Mouse (Mus musculus): ENCODE measurements around the gene Neurl3. TPM values are rescaled to one million over a fixed set of nuclear protein-coding genes. Genes with fewer than 3 reads are reported as not detected.

The Neurl3 gene
- total RNA-seq (2012; rRNA removed) (0.08 TPM in 1 of 2 replicates, not detected in the other), total RNA-seq (2014; rRNA removed) (0.08 TPM in 1 of 2 replicates, not detected in the other), polyA plus RNA-seq (2012; ENCODE audit: insufficient read length, low read depth) (0.09 and 0.10 TPM in 2 replicates)

- no peak within 1 kb of the TSS for H3K27ac ChIP-seq (ENCODE audit: insufficient read depth, low read depth)
Observed at GRCm38 (mm10) chr1:36274455-36274854, at the start of gene Neurl3. Neurl3 (minus strand) TSS chr1:36274679.

GRCm38 (mm10) chr1:36323746-36324448 lies 49.4 kb upstream of the Neurl3 start:
- dilution Hi-C loops (cut with MboI; ENCODE audit: extremely low pct_ligation_motif_present, extremely low pct_unique_long_range_greater_than_20kb, low sequenced_read_pairs), result no loop called here
- peaks cover 28 to 56% of the 10 kb centered on the region in 2 experiments for H3K36me3 ChIP-seq (replicated peaks in 1 of 2; ENCODE audit: control insufficient read depth in 1 of 2, insufficient read depth in 1 of 2, low read length in 1 of 2)

More at GRCm38 (mm10) chr1:36274455-36274854, at the start of gene Neurl3:
- no peak for TF ChIP-seq RCOR1 (conservative IDR thresholded peaks at IDR 0.05; ENCODE audit: low read depth, low read length)
- no peak for TF ChIP-seq POLR2A (IDR thresholded peaks at IDR 0.05; ENCODE audit: low read depth, low read length)
- no peak for TF ChIP-seq MAZ (IDR thresholded peaks at IDR 0.05; ENCODE audit: low read depth, low read length)
- no peak for TF ChIP-seq BHLHE40 (IDR thresholded peaks at IDR 0.05; ENCODE audit: low read depth, low read length)
- TF ChIP-seq EP300 (IDR thresholded peaks at IDR 0.05; ENCODE audit: low read length), result no peak
- TF ChIP-seq GABPA (IDR thresholded peaks at IDR 0.05; ENCODE audit: insufficient replicate concordance, low read depth, low read length), result no peak
- Histone ChIP-seq H3K27me3 (replicated peaks) (no peaks in the 10 kb centered on the region), H3K36me3 (replicated peaks in 1 of 2; ENCODE audit: control insufficient read depth in 1 of 2, insufficient read depth in 1 of 2, low read length in 1 of 2) (no peaks in the 10 kb centered on the region), H3K4me1 (ENCODE audit: control insufficient read depth in 1 of 2, insufficient read depth in 2 of 2) (peaks cover 13 to 46% of the 10 kb centered on the region in 2 experiments), H3K9ac (ENCODE audit: insufficient read depth, low read depth) (no peak within 1 kb of the TSS), H3K4me2 (ENCODE audit: insufficient read depth, low read depth, poor library complexity, severe bottlenecking) (peak within 1 kb of the TSS; percentile 51; the same call in 1 of the 2 replicates), H3K4me3 (replicated peaks in 1 of 3; ENCODE audit: low read depth in 2 of 3, low read length in 2 of 3, poor library complexity in 1 of 3) (no peak within 1 kb of the TSS), H3K79me2 (replicated peaks; ENCODE audit: control insufficient read depth, extremely low read depth, insufficient read depth, poor library complexity, severe bottlenecking) (no peaks in the 10 kb centered on the region), H3K9me3 (replicated peaks; ENCODE audit: low read length) (no peaks in the 10 kb centered on the region)
- no peak for DNase-seq (ENCODE audit: extremely low read depth)
- dilution Hi-C loops (cut with MboI; ENCODE audit: extremely low pct_ligation_motif_present, extremely low pct_unique_long_range_greater_than_20kb, low sequenced_read_pairs) (no loop called here), in situ Hi-C loops (cut with MboI; ENCODE audit: low pct_ligation_motif_present, low pct_unique_long_range_greater_than_20kb, low sequenced_read_pairs) (loop anchor here (25.0 kb wide), 1 partner anchor 437 kb away; no protein-coding TSS in a partner anchor)

GRCm38 (mm10) chr1:36323076-36323475 lies 48.6 kb upstream of the Neurl3 start:
- no peak for TF ChIP-seq ZMIZ1 (IDR thresholded peaks at IDR 0.05; ENCODE audit: low read depth, low read length)
- no peak for TF ChIP-seq ZKSCAN1 (IDR thresholded peaks at IDR 0.05; ENCODE audit: borderline replicate concordance, low read depth, low read length)
- DNase-seq (ENCODE audit: extremely low read depth), result no peak
- no peak overlapping the region for H3K4me2 ChIP-seq (ENCODE audit: insufficient read depth, low read depth, poor library complexity, severe bottlenecking)
- H3K9me3 ChIP-seq (replicated peaks; ENCODE audit: low read length), result no peaks in the 10 kb centered on the region
- in situ Hi-C loops (cut with MboI; ENCODE audit: low pct_ligation_motif_present, low pct_unique_long_range_greater_than_20kb, low sequenced_read_pairs), result loop anchor here (10.0 kb wide), 1 partner anchor 152 kb away; the partner anchor contains the start of gene Cnnm4
- no peak overlapping the region for H3K9ac ChIP-seq (ENCODE audit: insufficient read depth, low read depth)
- H3K4me1 ChIP-seq (ENCODE audit: control insufficient read depth in 1 of 2, insufficient read depth in 2 of 2), result peaks cover 9 to 13% of the 10 kb centered on the region in 2 experiments
- dilution Hi-C loops (cut with MboI; ENCODE audit: extremely low pct_ligation_motif_present, extremely low pct_unique_long_range_greater_than_20kb, low sequenced_read_pairs), result no loop called here
- H3K27me3 ChIP-seq (replicated peaks), result no peaks in the 10 kb centered on the region
- peaks cover 36 to 62% of the 10 kb centered on the region in 2 experiments for H3K36me3 ChIP-seq (replicated peaks in 1 of 2; ENCODE audit: control insufficient read depth in 1 of 2, insufficient read depth in 1 of 2, low read length in 1 of 2)
- H3K79me2 ChIP-seq (replicated peaks; ENCODE audit: control insufficient read depth, extremely low read depth, insufficient read depth, poor library complexity, severe bottlenecking), result no peaks in the 10 kb centered on the region
- no peak overlapping the region for H3K4me3 ChIP-seq (replicated peaks in 1 of 3; ENCODE audit: low read depth in 2 of 3, low read length in 2 of 3, poor library complexity in 1 of 3)
- no peak overlapping the region for H3K27ac ChIP-seq (ENCODE audit: insufficient read depth, low read depth)

More at GRCm38 (mm10) chr1:36323746-36324448, 49.4 kb upstream of the Neurl3 start:
- peak; percentile 50 for DNase-seq (ENCODE audit: extremely low read depth)
- Histone ChIP-seq H3K4me3 (replicated peaks in 1 of 3; ENCODE audit: low read depth in 2 of 3, low read length in 2 of 3, poor library complexity in 1 of 3) (no peak overlapping the region), H3K4me1 (ENCODE audit: control insufficient read depth in 1 of 2, insufficient read depth in 2 of 2) (peaks cover 9 to 13% of the 10 kb centered on the region in 2 experiments), H3K9ac (ENCODE audit: insufficient read depth, low read depth) (no peak overlapping the region), H3K9me3 (replicated peaks; ENCODE audit: low read length) (no peaks in the 10 kb centered on the region), H3K27ac (ENCODE audit: insufficient read depth, low read depth) (no peak overlapping the region), H3K27me3 (replicated peaks) (no peaks in the 10 kb centered on the region), H3K4me2 (ENCODE audit: insufficient read depth, low read depth, poor library complexity, severe bottlenecking) (no peak overlapping the region), H3K79me2 (replicated peaks; ENCODE audit: control insufficient read depth, extremely low read depth, insufficient read depth, poor library complexity, severe bottlenecking) (no peaks in the 10 kb centered on the region)
- no peak for TF ChIP-seq HCFC1 (IDR thresholded peaks at IDR 0.05; ENCODE audit: low read depth, low read length)
- peak; percentile 69 for TF ChIP-seq RAD21 (IDR thresholded peaks at IDR 0.05; ENCODE audit: low read depth, low read length)
- TF ChIP-seq NELFE (IDR thresholded peaks at IDR 0.05; ENCODE audit: low read depth, low read length), result no peak
- TF ChIP-seq SMC3 (IDR thresholded peaks at IDR 0.05; ENCODE audit: low read depth, low read length), result peak; percentile 72
- no peak for TF ChIP-seq ZNF384 (IDR thresholded peaks at IDR 0.05; ENCODE audit: low read depth, low read length)
- no peak for TF ChIP-seq POLR2AphosphoS2 (IDR thresholded peaks at IDR 0.05; ENCODE audit: low read depth, low read length)
- TF ChIP-seq CTCF (conservative IDR thresholded peaks at IDR 0.05 in 1 of 2, IDR thresholded peaks at IDR 0.05 in 1 of 2; ENCODE audit: low read depth in 2 of 2, low read length in 2 of 2), result peak in 1 of 2 experiments; percentile 75; a peak in 2 of 4 replicates
- in situ Hi-C loops (cut with MboI; ENCODE audit: low pct_ligation_motif_present, low pct_unique_long_range_greater_than_20kb, low sequenced_read_pairs), result loop anchor here (10.0 kb wide), 1 partner anchor 151 kb away; the partner anchor contains the start of gene Cnnm4
